Mouse (Mus musculus) CH12.LX (cell line): ENCODE results near the gene Hcrt. TPM values are rescaled to one million over a fixed set of nuclear protein-coding genes. Genes with fewer than 3 reads are reported as not detected.

ENCODE experiments used
- DNase-seq: peaks from one replicate; pipeline ENCODE4 v3.0.0-alpha.2; 2013; ENCODE audit errors: extremely low read depth
- H3K27ac ChIP-seq: 2 replicates; pipeline ENCODE4 v1.5.1; 2012; ENCODE audit warnings: low read depth, mild to moderate bottlenecking, control low read depth, moderate library complexity; ENCODE audit not compliant: insufficient read depth
- H3K27me3 ChIP-seq: replicated peaks from 2 replicates; pipeline ENCODE3; 2012; ENCODE audit warnings: inconsistent platforms
- H3K36me3 ChIP-seq, 2 experiments: replicated peaks in 1 of 2; 2 replicates each; pipeline versions ENCODE3 to v1.6.1; 2012; ENCODE audit warnings: inconsistent platforms in 1 of 2, low read length in 1 of 2, mild to moderate bottlenecking in 1 of 2, mixed read lengths in 1 of 2, moderate library complexity in 1 of 2; ENCODE audit not compliant: control insufficient read depth in 1 of 2, insufficient read depth in 1 of 2
- H3K4me1 ChIP-seq, 2 experiments: 2 replicates each; pipeline ENCODE4 v1.6.1; 2012; ENCODE audit warnings: inconsistent platforms in 1 of 2, moderate library complexity in 1 of 2; ENCODE audit not compliant: insufficient read depth in 2 of 2, control insufficient read depth in 1 of 2
- H3K4me2 ChIP-seq: 2 replicates; pipeline ENCODE4 v1.6.1; 2012; ENCODE audit warnings: low read depth, mild to moderate bottlenecking, control low read depth; ENCODE audit not compliant: poor library complexity, insufficient read depth, severe bottlenecking
- H3K4me3 ChIP-seq, 3 experiments: fragments of 150-350 bp in 1 of 3; sonication (generic) in 1 of 3; replicated peaks in 1 of 3; 2 replicates each; pipeline versions ENCODE3 to v1.5.1; 2011 to 2012; ENCODE audit warnings: low read depth in 2 of 3, low read length in 2 of 3, mild to moderate bottlenecking in 2 of 3, moderate library complexity in 2 of 3, control low read depth in 1 of 3, improper control_type of control experiment in 1 of 3, inconsistent platforms in 1 of 3, mixed read lengths in 1 of 3; ENCODE audit not compliant: poor library complexity in 1 of 3
- H3K79me2 ChIP-seq: replicated peaks from 2 replicates; pipeline ENCODE4 v1.6.1; 2012; ENCODE audit warnings: mild to moderate bottlenecking, moderate library complexity; ENCODE audit not compliant: control insufficient read depth, poor library complexity, insufficient read depth, severe bottlenecking; ENCODE audit errors: extremely low read depth
- H3K9ac ChIP-seq: 2 replicates; pipeline ENCODE4 v1.6.1; 2012; ENCODE audit warnings: low read depth, mild to moderate bottlenecking, control low read depth, moderate library complexity; ENCODE audit not compliant: insufficient read depth
- H3K9me3 ChIP-seq: replicated peaks from 2 replicates; pipeline ENCODE3; 2012; ENCODE audit warnings: low read length, inconsistent platforms, mixed read lengths
- BHLHE40 ChIP-seq: IDR thresholded peaks from 2 replicates; pipeline ENCODE4 v1.6.1; 2011; ENCODE audit warnings: mild to moderate bottlenecking, low read depth, low read length, improper control_type of control experiment
- CHD1 ChIP-seq: IDR thresholded peaks from 2 replicates; pipeline ENCODE4 v1.6.1; 2012; ENCODE audit warnings: low read depth, low read length, improper control_type of control experiment, inconsistent platforms
- CHD2 ChIP-seq: IDR thresholded peaks from 2 replicates; pipeline ENCODE4 v1.6.1; 2011; ENCODE audit warnings: low read length, improper control_type of control experiment
- CTCF ChIP-seq, 2 experiments: IDR thresholded peaks in 1 of 2; conservative IDR thresholded peaks in 1 of 2; 2 replicates each; pipeline ENCODE4 v1.5.1; 2011 to 2012; ENCODE audit warnings: low read depth in 2 of 2, low read length in 2 of 2, improper control_type of control experiment in 1 of 2, inconsistent platforms in 1 of 2, mild to moderate bottlenecking in 1 of 2, moderate library complexity in 1 of 2
- E2F4 ChIP-seq: IDR thresholded peaks from 2 replicates; pipeline ENCODE4 v1.6.1; 2011; ENCODE audit warnings: low read depth, low read length, improper control_type of control experiment; ENCODE audit not compliant: insufficient replicate concordance
- ELF1 ChIP-seq: IDR thresholded peaks from 2 replicates; pipeline ENCODE4 v1.6.1; 2014; ENCODE audit warnings: low read depth, mild to moderate bottlenecking, inconsistent platforms, low read length, improper control_type of control experiment
- EP300 ChIP-seq: IDR thresholded peaks from 2 replicates; pipeline ENCODE4 v1.6.1; 2011; ENCODE audit warnings: low read length, improper control_type of control experiment
- ETS1 ChIP-seq: conservative IDR thresholded peaks from 2 replicates; pipeline ENCODE4 v1.6.1; 2012; ENCODE audit warnings: low read depth, mild to moderate bottlenecking, inconsistent platforms, low read length, improper control_type of control experiment, moderate library complexity
- GABPA ChIP-seq: IDR thresholded peaks from 2 replicates; pipeline ENCODE4 v1.6.1; 2012; ENCODE audit warnings: low read depth, low read length, improper control_type of control experiment, inconsistent platforms; ENCODE audit not compliant: insufficient replicate concordance
- HCFC1 ChIP-seq: IDR thresholded peaks from 2 replicates; pipeline ENCODE4 v1.6.1; 2012; ENCODE audit warnings: low read depth, mild to moderate bottlenecking, inconsistent platforms, low read length, improper control_type of control experiment
- IRF4 ChIP-seq: IDR thresholded peaks from 2 replicates; pipeline ENCODE4 v1.6.1; 2014; ENCODE audit warnings: low read depth, mild to moderate bottlenecking, inconsistent platforms, low read length, improper control_type of control experiment
- JUN ChIP-seq: IDR thresholded peaks from 2 replicates; pipeline ENCODE4 v1.6.1; 2011; ENCODE audit warnings: low read depth, mild to moderate bottlenecking, low read length, improper control_type of control experiment, moderate library complexity; ENCODE audit not compliant: insufficient read depth
- JUND ChIP-seq: conservative IDR thresholded peaks from 2 replicates; pipeline ENCODE4 v1.6.1; 2011; ENCODE audit warnings: low read depth, low read length, improper control_type of control experiment
- KAT2A ChIP-seq: IDR thresholded peaks from 2 replicates; pipeline ENCODE4 v1.6.1; 2012; ENCODE audit warnings: low read length, improper control_type of control experiment, inconsistent platforms; ENCODE audit not compliant: insufficient replicate concordance
- MAFK ChIP-seq: IDR thresholded peaks from 2 replicates; pipeline ENCODE4 v1.6.1; 2011; ENCODE audit warnings: low read length, improper control_type of control experiment; ENCODE audit not compliant: insufficient replicate concordance
- MAX ChIP-seq: IDR thresholded peaks from 2 replicates; pipeline ENCODE4 v1.6.1; 2011; ENCODE audit warnings: low read length, improper control_type of control experiment
- MAZ ChIP-seq: IDR thresholded peaks from 2 replicates; pipeline ENCODE4 v1.6.1; 2012; ENCODE audit warnings: low read depth, mild to moderate bottlenecking, inconsistent platforms, low read length, improper control_type of control experiment, moderate library complexity
- MEF2A ChIP-seq: IDR thresholded peaks from 2 replicates; pipeline ENCODE4 v1.6.1; 2014; ENCODE audit warnings: low read depth, mild to moderate bottlenecking, inconsistent platforms, low read length, improper control_type of control experiment, borderline replicate concordance
- MXI1 ChIP-seq: IDR thresholded peaks from 2 replicates; pipeline ENCODE4 v1.6.1; 2011; ENCODE audit warnings: mild to moderate bottlenecking, low read depth, low read length, improper control_type of control experiment
- MYC ChIP-seq: IDR thresholded peaks from 2 replicates; pipeline ENCODE4 v1.6.1; 2011; ENCODE audit warnings: low read depth, mild to moderate bottlenecking, improper control_type of control experiment, low read length
- NELFE ChIP-seq: IDR thresholded peaks from 2 replicates; pipeline ENCODE4 v1.6.1; 2011; ENCODE audit warnings: low read depth, low read length, improper control_type of control experiment
- NRF1 ChIP-seq: IDR thresholded peaks from 2 replicates; pipeline ENCODE4 v1.6.1; 2014; ENCODE audit warnings: low read depth, mild to moderate bottlenecking, inconsistent platforms, low read length, improper control_type of control experiment, moderate library complexity
- PAX5 ChIP-seq: IDR thresholded peaks from 2 replicates; pipeline ENCODE4 v1.6.1; 2012; ENCODE audit warnings: low read length, inconsistent platforms, mixed read lengths
- POLR2A ChIP-seq: IDR thresholded peaks from 2 replicates; pipeline ENCODE4 v1.6.1; 2011; ENCODE audit warnings: low read depth, mild to moderate bottlenecking, improper control_type of control experiment, low read length
- POLR2AphosphoS2 ChIP-seq: IDR thresholded peaks from 2 replicates; pipeline ENCODE4 v1.6.1; 2011; ENCODE audit warnings: low read depth, low read length, improper control_type of control experiment
- RAD21 ChIP-seq: IDR thresholded peaks from 2 replicates; pipeline ENCODE4 v1.6.1; 2011; ENCODE audit warnings: low read depth, mild to moderate bottlenecking, low read length, improper control_type of control experiment, moderate library complexity
- RCOR1 ChIP-seq: conservative IDR thresholded peaks from 2 replicates; pipeline ENCODE4 v1.6.1; 2012; ENCODE audit warnings: low read depth, mild to moderate bottlenecking, inconsistent platforms, low read length, improper control_type of control experiment
- SIN3A ChIP-seq: IDR thresholded peaks from 2 replicates; pipeline ENCODE4 v1.6.1; 2012; ENCODE audit warnings: low read length, improper control_type of control experiment, inconsistent platforms
- SMC3 ChIP-seq: IDR thresholded peaks from 2 replicates; pipeline ENCODE4 v1.6.1; 2011; ENCODE audit warnings: low read depth, low read length, improper control_type of control experiment
- TBP ChIP-seq: conservative IDR thresholded peaks from 2 replicates; pipeline ENCODE4 v1.6.1; 2011; ENCODE audit warnings: low read depth, low read length, improper control_type of control experiment
- TCF12 ChIP-seq: IDR thresholded peaks from 2 replicates; pipeline ENCODE4 v1.6.1; 2014; ENCODE audit warnings: low read depth, mild to moderate bottlenecking, inconsistent platforms, low read length, improper control_type of control experiment
- UBTF ChIP-seq: IDR thresholded peaks from 2 replicates; pipeline ENCODE4 v1.6.1; 2012; ENCODE audit warnings: low read depth, mild to moderate bottlenecking, inconsistent platforms, low read length, improper control_type of control experiment, moderate library complexity
- USF1 ChIP-seq: IDR thresholded peaks from 2 replicates; pipeline ENCODE4 v1.6.1; 2014; ENCODE audit warnings: low read depth, mild to moderate bottlenecking, inconsistent platforms, low read length, improper control_type of control experiment
- USF2 ChIP-seq: conservative IDR thresholded peaks from 2 replicates; pipeline ENCODE4 v1.6.1; 2011; ENCODE audit warnings: low read depth, low read length, improper control_type of control experiment
- ZC3H11A ChIP-seq: IDR thresholded peaks from 2 replicates; pipeline ENCODE4 v1.6.1; 2012; ENCODE audit warnings: low read depth, mild to moderate bottlenecking, inconsistent platforms, low read length, improper control_type of control experiment
- ZKSCAN1 ChIP-seq: IDR thresholded peaks from 2 replicates; pipeline ENCODE4 v1.6.1; 2012; ENCODE audit warnings: low read depth, inconsistent platforms, low read length, improper control_type of control experiment, borderline replicate concordance
- ZMIZ1 ChIP-seq: IDR thresholded peaks from 2 replicates; pipeline ENCODE4 v1.6.1; 2012; ENCODE audit warnings: low read depth, mild to moderate bottlenecking, inconsistent platforms, low read length, improper control_type of control experiment
- ZNF384 ChIP-seq: IDR thresholded peaks from 2 replicates; pipeline ENCODE4 v1.6.1; 2012; ENCODE audit warnings: low read depth, low read length, improper control_type of control experiment, inconsistent platforms
- dilution Hi-C: fragments of 300-500 bp; cut with MboI; formaldehyde crosslinking; loops from 2 replicates; pipeline ENCODE4 v1.14.3; 2020; ENCODE audit warnings: low sequenced_read_pairs; ENCODE audit not compliant: extremely low pct_unique_long_range_greater_than_20kb, extremely low pct_ligation_motif_present
- in situ Hi-C: fragments of 300-500 bp; cut with MboI; formaldehyde crosslinking; loops from 3 replicates; pipeline ENCODE4 v1.14.3; 2019; ENCODE audit warnings: low sequenced_read_pairs, low pct_ligation_motif_present, low pct_unique_long_range_greater_than_20kb, mixed read lengths
- polyA plus RNA-seq: library from polyadenylated mRNA; unstranded; fragments of >175 nt; gene quantifications from 2 replicates; pipeline ENCODE4 v1.2.1, GENCODE M21; 2012; ENCODE audit warnings: low read depth; ENCODE audit not compliant: insufficient read length
- total RNA-seq, 2 experiments: library from RNA; depleted of rRNA; stranded (reverse); fragments of 300-350 nt in 1 of 2; fragments of >200 nt in 1 of 2; gene quantifications; 2 replicates each; pipeline ENCODE4 v1.2.3; 2012 to 2014

The Hcrt gene
- total and polyA plus RNA-seq, 3 experiments, result not detected

DNA sequence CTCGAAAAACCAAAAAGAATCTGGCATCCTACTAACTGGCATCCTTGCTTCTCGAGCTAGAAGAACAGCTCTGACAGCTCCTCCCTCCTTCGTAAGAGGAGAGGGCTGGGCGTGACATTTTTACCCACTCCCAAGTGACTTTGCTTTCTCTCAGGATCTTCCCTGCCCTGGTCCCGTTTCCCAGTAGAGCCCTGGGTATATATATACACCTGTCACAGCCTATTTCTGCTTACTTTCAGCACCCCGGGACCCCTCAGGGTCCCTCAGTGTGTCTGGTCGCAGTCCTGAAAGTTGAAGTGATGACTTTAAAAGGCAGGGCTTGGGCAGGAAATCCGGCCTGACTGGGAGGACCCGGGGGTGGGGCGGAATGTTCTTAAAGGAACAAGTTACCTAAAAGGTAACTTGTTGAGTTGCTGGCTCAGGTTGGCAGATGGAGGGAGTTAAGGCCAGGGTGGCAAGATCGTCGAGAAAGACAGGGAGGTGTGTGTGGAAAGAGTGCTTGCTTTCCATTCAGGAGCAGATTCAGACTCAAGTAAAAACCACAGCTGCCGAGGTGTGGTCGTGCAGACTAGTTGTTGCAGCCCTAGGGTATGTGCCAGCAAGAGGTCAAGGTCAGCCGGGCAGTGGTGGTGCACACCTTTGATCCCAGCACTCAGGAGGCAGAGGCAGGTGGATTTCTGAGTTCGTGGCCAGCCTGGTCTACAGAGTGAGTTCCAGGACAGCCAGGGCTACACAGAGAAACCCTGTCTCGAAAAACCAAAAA lies 8.1 kb upstream of the Hcrt start, which contains the start of gene Ghdc:
Gene Ghdc (minus strand): TSS at position 312 of the 763 bp plus-strand sequence.
- peaks cover 5 to 29% of the 10 kb centered on the region in 2 experiments for H3K36me3 ChIP-seq
- peak; percentile 85 for DNase-seq
- peak within 1 kb of the TSS; percentile 77 for H3K4me2 ChIP-seq
- TF ChIP-seq POLR2AphosphoS2 (peak; percentile 40; the same call in 1 of the 2 replicates), POLR2A (peak; percentile 72), NRF1 (no peak), TCF12 (no peak; the same call in 1 of the 2 replicates), SMC3 (no peak), MXI1 (peak; percentile 88), MYC (no peak), EP300 (no peak), CHD2 (no peak), NELFE (peak; percentile 47; the same call in 1 of the 2 replicates), ZC3H11A (no peak), JUND (no peak), JUN (no peak), ZMIZ1 (0 out of 2 replicates have a peak, but pooled peaks have one; percentile 12), MAX (peak; percentile 58), ZKSCAN1 (no peak), ZNF384 (no peak), USF1 (no peak), GABPA (no peak; the same call in 1 of the 2 replicates), USF2 (no peak), CTCF (conservative IDR thresholded peaks at IDR 0.05 in 1 of 2, IDR thresholded peaks at IDR 0.05 in 1 of 2; ENCODE audit: low read depth in 2 of 2, low read length in 2 of 2) (no peak), BHLHE40 (0 out of 2 replicates have a peak, but pooled peaks have one; percentile 7), CHD1 (no peak), MEF2A (peak; percentile 28; the same call in 1 of the 2 replicates), ELF1 (peak; percentile 86), ETS1 (no peak), PAX5 (no peak), SIN3A (peak; percentile 99), E2F4 (no peak), UBTF (no peak), HCFC1 (peak; percentile 86), IRF4 (peak; percentile 61; the same call in 1 of the 2 replicates), RCOR1 (no peak), TBP (0 out of 2 replicates have a peak, but pooled peaks have one; percentile 16), KAT2A (peak; percentile 77; the same call in 1 of the 2 replicates), MAFK (no peak; the same call in 1 of the 2 replicates), RAD21 (no peak), MAZ (peak; percentile 87)
- TF ChIP-seq, all 38 proteins: peak for 15
- Histone ChIP-seq H3K79me2 (no peaks in the 10 kb centered on the region), H3K9ac (peak within 1 kb of the TSS; percentile 66), H3K27me3 (no peaks in the 10 kb centered on the region), H3K27ac (no peak within 1 kb of the TSS), H3K4me3 (peak within 1 kb of the TSS; percentile 67 to 83 (median 70)), H3K4me1 (peaks cover 5 to 46% of the 10 kb centered on the region in 2 experiments; a peak in 3 of 4 replicates), H3K9me3 (no peaks in the 10 kb centered on the region)
- in situ Hi-C loops, result no loop called here
- dilution Hi-C loops, result no loop called here
